Mouse (Mus musculus): ENCODE data around the gene Rin3. TPM values are rescaled to one million over a fixed set of nuclear protein-coding genes. Genes with fewer than 3 reads are reported as not detected.

Rin3 gene
- polyA plus RNA-seq, 1 experiment from 2014 or later, result 3.5 TPM

- Histone ChIP-seq H3K36me3 (ENCODE audit: control insufficient read depth, insufficient read depth, low read length) (no peaks in the 10 kb centered on the region), H3K9ac (replicated peaks; ENCODE audit: low read length) (no peak overlapping the region), H3K4me1 (ENCODE audit: control insufficient read depth, insufficient read depth, low read length) (no peaks in the 10 kb centered on the region), H3K4me3 (replicated peaks; ENCODE audit: low read depth, low read length) (no peak overlapping the region), H3K9me3 (ENCODE audit: control insufficient read depth, low read length) (no peaks in the 10 kb centered on the region), H3K4me2 (ENCODE audit: low read length) (no peak overlapping the region), H3K27me3 (ENCODE audit: control insufficient read depth, insufficient read depth, low read length) (no peaks in the 10 kb centered on the region), H3K27ac (replicated peaks; ENCODE audit: low read depth, low read length) (no peak overlapping the region)
- ATAC-seq (ENCODE audit: low FRiP score, low TSS enrichment), result no peak
- 92% methylated on average over 4 of the region's 4 CpGs for WGBS
- no peak for DNase-seq
These were observed 88.2 kb downstream of the Rin3 start for GRCm38 (mm10) chr12:102370931-102371500.

- no peak overlapping the region for H3K4me3 ChIP-seq (replicated peaks; ENCODE audit: low read depth, low read length)
- no peak overlapping the region for H3K9ac ChIP-seq (replicated peaks; ENCODE audit: low read length)
- ATAC-seq (ENCODE audit: low FRiP score, low TSS enrichment) (no peak), DNase-seq (no peak)
- 83% methylated on average over 3 of the region's 3 CpGs for WGBS
- H3K4me1 ChIP-seq (ENCODE audit: control insufficient read depth, insufficient read depth, low read length), result no peaks in the 10 kb centered on the region
- H3K27ac ChIP-seq (replicated peaks; ENCODE audit: low read depth, low read length), result no peak overlapping the region
- H3K27me3 ChIP-seq (ENCODE audit: control insufficient read depth, insufficient read depth, low read length), result no peaks in the 10 kb centered on the region
- no peaks in the 10 kb centered on the region for H3K9me3 ChIP-seq (ENCODE audit: control insufficient read depth, low read length)
- H3K4me2 ChIP-seq (ENCODE audit: low read length), result no peak overlapping the region
- H3K36me3 ChIP-seq (ENCODE audit: control insufficient read depth, insufficient read depth, low read length), result no peaks in the 10 kb centered on the region
These were observed 89.5 kb downstream of the Rin3 start for GRCm38 (mm10) chr12:102372322-102372721.

GRCm38 (mm10) chr12:102382180-102382579, 99.3 kb downstream of the Rin3 start:
- no peak overlapping the region for H3K4me3 ChIP-seq (replicated peaks; ENCODE audit: low read depth, low read length)
- no peaks in the 10 kb centered on the region for H3K27me3 ChIP-seq (ENCODE audit: control insufficient read depth, insufficient read depth, low read length)
- WGBS, result 86% methylated on average over 8 of the region's 8 CpGs
- no peaks in the 10 kb centered on the region for H3K4me1 ChIP-seq (ENCODE audit: control insufficient read depth, insufficient read depth, low read length)
- no peaks in the 10 kb centered on the region for H3K9me3 ChIP-seq (ENCODE audit: control insufficient read depth, low read length)
- DNase-seq, result no peak
- ATAC-seq (ENCODE audit: low FRiP score, low TSS enrichment), result no peak
- H3K27ac ChIP-seq (replicated peaks; ENCODE audit: low read depth, low read length), result no peak overlapping the region
- H3K36me3 ChIP-seq (ENCODE audit: control insufficient read depth, insufficient read depth, low read length), result no peaks in the 10 kb centered on the region
- H3K9ac ChIP-seq (replicated peaks; ENCODE audit: low read length), result no peak overlapping the region
- H3K4me2 ChIP-seq (ENCODE audit: low read length), result no peak overlapping the region

- no peak overlapping the region for H3K4me2 ChIP-seq (ENCODE audit: low read length)
- no peak overlapping the region for H3K4me3 ChIP-seq (replicated peaks; ENCODE audit: low read depth, low read length)
- DNase-seq (no peak), ATAC-seq (ENCODE audit: low FRiP score, low TSS enrichment) (no peak)
- no peaks in the 10 kb centered on the region for H3K4me1 ChIP-seq (ENCODE audit: control insufficient read depth, insufficient read depth, low read length)
- no peaks in the 10 kb centered on the region for H3K9me3 ChIP-seq (ENCODE audit: control insufficient read depth, low read length)
- H3K9ac ChIP-seq (replicated peaks; ENCODE audit: low read length), result no peak overlapping the region
- H3K27ac ChIP-seq (replicated peaks; ENCODE audit: low read depth, low read length), result no peak overlapping the region
- 89% methylated on average over 9 of the region's 9 CpGs for WGBS
- H3K27me3 ChIP-seq (ENCODE audit: control insufficient read depth, insufficient read depth, low read length), result no peaks in the 10 kb centered on the region
- H3K36me3 ChIP-seq (ENCODE audit: control insufficient read depth, insufficient read depth, low read length), result no peaks in the 10 kb centered on the region
These were observed 100.4 kb downstream of the Rin3 start for GRCm38 (mm10) chr12:102383288-102383687.

GRCm38 (mm10) chr12:102384819-102385218, 102.0 kb downstream of the Rin3 start:
- ATAC-seq (ENCODE audit: low FRiP score, low TSS enrichment) (peak; percentile 31; the same call in 1 of the 2 replicates), DNase-seq (peak; percentile 81)
- Histone ChIP-seq H3K9me3 (ENCODE audit: control insufficient read depth, low read length) (no peaks in the 10 kb centered on the region), H3K4me1 (ENCODE audit: control insufficient read depth, insufficient read depth, low read length) (no peaks in the 10 kb centered on the region), H3K36me3 (ENCODE audit: control insufficient read depth, insufficient read depth, low read length) (no peaks in the 10 kb centered on the region), H3K27ac (replicated peaks; ENCODE audit: low read depth, low read length) (no peak overlapping the region), H3K27me3 (ENCODE audit: control insufficient read depth, insufficient read depth, low read length) (no peaks in the 10 kb centered on the region), H3K9ac (replicated peaks; ENCODE audit: low read length) (no peak overlapping the region), H3K4me2 (ENCODE audit: low read length) (no peak overlapping the region), H3K4me3 (replicated peaks; ENCODE audit: low read depth, low read length) (no peak overlapping the region)
- 33% methylated on average over 3 of the region's 3 CpGs for WGBS

- no peak overlapping the region for H3K27ac ChIP-seq (replicated peaks; ENCODE audit: low read depth, low read length)
- H3K9ac ChIP-seq (replicated peaks; ENCODE audit: low read length), result no peak overlapping the region
- H3K4me2 ChIP-seq (ENCODE audit: low read length), result no peak overlapping the region
- 50% methylated on average over 16 of the region's 16 CpGs for WGBS
- peak; percentile 92 for DNase-seq
- no peak overlapping the region for H3K4me3 ChIP-seq (replicated peaks; ENCODE audit: low read depth, low read length)
- ATAC-seq (ENCODE audit: low FRiP score, low TSS enrichment), result peak; percentile 65
- H3K9me3 ChIP-seq (ENCODE audit: control insufficient read depth, low read length), result no peaks in the 10 kb centered on the region
- no peaks in the 10 kb centered on the region for H3K27me3 ChIP-seq (ENCODE audit: control insufficient read depth, insufficient read depth, low read length)
- H3K36me3 ChIP-seq (ENCODE audit: control insufficient read depth, insufficient read depth, low read length), result no peaks in the 10 kb centered on the region
- no peaks in the 10 kb centered on the region for H3K4me1 ChIP-seq (ENCODE audit: control insufficient read depth, insufficient read depth, low read length)
These were observed 104.5 kb downstream of the Rin3 start for GRCm38 (mm10) chr12:102387219-102387917.

- no peaks in the 10 kb centered on the region for H3K4me1 ChIP-seq (ENCODE audit: control insufficient read depth, insufficient read depth, low read length)
- no peak overlapping the region for H3K4me3 ChIP-seq (replicated peaks; ENCODE audit: low read depth, low read length)
- 0 out of 2 replicates have a peak, but pooled peaks cover under 1% of the 10 kb centered on the region for H3K27me3 ChIP-seq (ENCODE audit: control insufficient read depth, insufficient read depth, low read length)
- DNase-seq (no peak), ATAC-seq (ENCODE audit: low FRiP score, low TSS enrichment) (0 out of 2 replicates have a peak, but pooled peaks have one; percentile 35)
- H3K9me3 ChIP-seq (ENCODE audit: control insufficient read depth, low read length), result no peaks in the 10 kb centered on the region
- H3K36me3 ChIP-seq (ENCODE audit: control insufficient read depth, insufficient read depth, low read length), result peaks cover 5% of the 10 kb centered on the region
- H3K4me2 ChIP-seq (ENCODE audit: low read length), result no peak overlapping the region
- H3K9ac ChIP-seq (replicated peaks; ENCODE audit: low read length), result no peak overlapping the region
- 27% methylated on average over 8 of the region's 8 CpGs for WGBS
- H3K27ac ChIP-seq (replicated peaks; ENCODE audit: low read depth, low read length), result no peak overlapping the region
These were observed 107.2 kb downstream of the Rin3 start for GRCm38 (mm10) chr12:102390042-102390441.

GRCm38 (mm10) chr12:102391109-102391508, 108.3 kb downstream of the Rin3 start:
- Histone ChIP-seq H3K27me3 (ENCODE audit: control insufficient read depth, insufficient read depth, low read length) (0 out of 2 replicates have a peak, but pooled peaks cover 3% of the 10 kb centered on the region), H3K36me3 (ENCODE audit: control insufficient read depth, insufficient read depth, low read length) (peaks cover 7% of the 10 kb centered on the region), H3K9me3 (ENCODE audit: control insufficient read depth, low read length) (no peaks in the 10 kb centered on the region), H3K9ac (replicated peaks; ENCODE audit: low read length) (no peak overlapping the region), H3K4me2 (ENCODE audit: low read length) (no peak overlapping the region), H3K4me1 (ENCODE audit: control insufficient read depth, insufficient read depth, low read length) (0 out of 2 replicates have a peak, but pooled peaks cover 1% of the 10 kb centered on the region), H3K27ac (replicated peaks; ENCODE audit: low read depth, low read length) (no peak overlapping the region), H3K4me3 (replicated peaks; ENCODE audit: low read depth, low read length) (no peak overlapping the region)
- WGBS, result 80% methylated on average over 2 of the region's 2 CpGs
- DNase-seq (no peak), ATAC-seq (ENCODE audit: low FRiP score, low TSS enrichment) (no peak)

GRCm38 (mm10) chr12:102391982-102392381, 109.1 kb downstream of the Rin3 start:
- no peak overlapping the region for H3K27ac ChIP-seq (replicated peaks; ENCODE audit: low read depth, low read length)
- peak; percentile 40 for DNase-seq

More at GRCm38 (mm10) chr12:102391982-102392381, 109.1 kb downstream of the Rin3 start:
- Histone ChIP-seq H3K27me3 (ENCODE audit: control insufficient read depth, insufficient read depth, low read length) (0 out of 2 replicates have a peak, but pooled peaks cover 3% of the 10 kb centered on the region), H3K4me1 (ENCODE audit: control insufficient read depth, insufficient read depth, low read length) (0 out of 2 replicates have a peak, but pooled peaks cover 8% of the 10 kb centered on the region), H3K9me3 (ENCODE audit: control insufficient read depth, low read length) (no peaks in the 10 kb centered on the region), H3K4me3 (replicated peaks; ENCODE audit: low read depth, low read length) (no peak overlapping the region), H3K4me2 (ENCODE audit: low read length) (no peak overlapping the region), H3K9ac (replicated peaks; ENCODE audit: low read length) (no peak overlapping the region), H3K36me3 (ENCODE audit: control insufficient read depth, insufficient read depth, low read length) (peaks cover 7% of the 10 kb centered on the region)
- no peak for ATAC-seq (ENCODE audit: low FRiP score, low TSS enrichment)
- 71% methylated on average over 4 of the region's 4 CpGs for WGBS
